In the genomic region with DNA sequence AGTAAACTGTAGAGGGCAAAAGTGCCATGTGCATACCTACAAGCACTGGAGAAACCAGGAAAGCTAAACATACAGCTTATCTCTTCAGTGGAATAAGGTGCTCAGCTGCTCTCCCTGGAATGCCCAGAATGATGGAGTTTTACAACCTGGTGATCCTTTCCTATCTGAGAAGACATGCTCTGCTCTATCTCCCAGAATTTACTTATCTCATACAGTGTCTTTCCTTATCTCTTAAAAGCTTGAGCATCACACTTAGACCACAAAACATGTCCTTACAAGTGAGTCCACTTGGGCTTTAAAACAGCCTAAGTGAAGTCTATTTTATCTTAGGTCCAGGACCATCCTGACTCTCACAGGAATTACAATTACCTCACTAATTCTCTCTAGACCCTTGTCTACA, we compare ENCODE assay signal across 34 mouse cellular contexts.
"Had no signal": no experiment of that assay in that cellular context is flagged by ENCODE, and none has a peak within 500 bp of the region (broad histone marks: within the 10 kb centered on the region; RNA-seq: fewer than 3 reads in every experiment).

No protein-coding gene starts in this region.

- H3K27me3 ChIP-seq: heart, embryonic 12.5 days; heart, embryonic 13.5 days; heart, embryonic 15.5 days; hindbrain, embryonic 12.5 days; hindbrain, embryonic 13.5 days; hindbrain, embryonic 15.5 days; intestine, embryonic 15.5 days; kidney, embryonic 15.5 days had no signal

- H3K4me3 ChIP-seq: heart, embryonic 12.5 days; heart, embryonic 13.5 days; heart, embryonic 15.5 days; hindbrain, embryonic 10.5 days; hindbrain, embryonic 12.5 days; hindbrain, embryonic 13.5 days; hindbrain, embryonic 15.5 days; intestine, embryonic 15.5 days; kidney, embryonic 15.5 days; layer of hippocampus, adult 2 months; left cerebral cortex, adult 2 months had no signal

- H3K9ac ChIP-seq: heart, embryonic 12.5 days; heart, embryonic 13.5 days; heart, embryonic 15.5 days; hindbrain, embryonic 12.5 days; hindbrain, embryonic 13.5 days; hindbrain, embryonic 14.5 days; hindbrain, embryonic 15.5 days; intestine, embryonic 15.5 days; kidney, embryonic 15.5 days had no signal

- DNase-seq: heart, postnatal 10 days; heart, postnatal 14 days; heart, postnatal 36 days; heart, postnatal 4 days; kidney, adult 11 months; kidney, adult 18-20 months; kidney, adult 2 months; kidney, adult 8-10 months; kidney, adult 9 months; kidney, postnatal 10 days; kidney, postnatal 14 days; kidney, postnatal 25 days; kidney, postnatal 36 days; kidney, postnatal 4 days; layer of hippocampus, adult 9-11 months; layer of hippocampus, postnatal 36 days had no signal

- H3K4me1 ChIP-seq: heart, embryonic 12.5 days; heart, embryonic 13.5 days; heart, embryonic 15.5 days; hindbrain, embryonic 10.5 days; hindbrain, embryonic 12.5 days; hindbrain, embryonic 13.5 days; hindbrain, embryonic 15.5 days; intestine, embryonic 15.5 days; kidney, embryonic 15.5 days had no signal

- ATAC-seq: hindbrain, embryonic 16.5 days; hindbrain, postnatal 0 days; inflammation-experienced regulatory T-cells, adult 6 months; intestine, embryonic 15.5 days; intestine, embryonic 16.5 days; intestine, postnatal 0 days had no signal

- H3K27ac ChIP-seq: heart, embryonic 13.5 days; heart, embryonic 15.5 days; hindbrain, embryonic 10.5 days; hindbrain, embryonic 12.5 days; hindbrain, embryonic 13.5 days; hindbrain, embryonic 14.5 days; hindbrain, embryonic 15.5 days; hindbrain, postnatal 0 days; intestine, embryonic 15.5 days; kidney, embryonic 15.5 days; kidney, postnatal 0 days; layer of hippocampus, adult 2 months; left cerebral cortex, adult 2 months had no signal

- H3K36me3 ChIP-seq: heart, embryonic 12.5 days; heart, embryonic 13.5 days; heart, embryonic 15.5 days; hindbrain, embryonic 10.5 days; hindbrain, embryonic 12.5 days; hindbrain, embryonic 13.5 days; hindbrain, embryonic 15.5 days; intestine, embryonic 15.5 days; kidney, embryonic 15.5 days had no signal

- H3K9me3 ChIP-seq: heart, embryonic 12.5 days; heart, embryonic 13.5 days; heart, embryonic 15.5 days; hindbrain, embryonic 10.5 days; hindbrain, embryonic 12.5 days; hindbrain, embryonic 13.5 days; hindbrain, embryonic 15.5 days; intestine, embryonic 15.5 days; kidney, embryonic 15.5 days had no signal
